In the genomic region with DNA sequence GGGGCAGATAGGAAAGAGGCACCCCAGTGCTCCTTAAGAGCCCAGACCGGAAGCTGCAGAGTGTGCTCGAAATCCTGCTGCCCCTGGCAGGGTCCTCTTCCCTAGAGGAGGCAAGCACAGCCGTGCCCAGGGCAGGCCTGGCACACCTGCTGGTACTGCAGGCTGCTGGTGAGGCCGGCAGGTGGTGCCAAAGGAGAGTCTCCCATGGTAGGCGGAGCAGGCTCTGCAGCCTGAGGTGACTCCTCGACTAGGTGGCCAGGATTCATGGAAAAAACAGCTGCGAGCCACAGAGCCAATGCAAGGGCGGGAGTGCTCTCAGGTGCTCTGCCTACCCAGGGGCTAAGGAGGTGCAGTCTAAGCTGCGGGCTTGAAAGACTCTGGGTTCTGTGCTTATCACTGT, we compare ENCODE assay signal across 9 mouse cellular contexts. TPM values are rescaled to one million over a fixed set of nuclear protein-coding genes. Genes with fewer than 3 reads are reported as not detected.
DNase-seq lines count a peak whose midpoint lies in the region; ATAC-seq lines count a peak whose summit lies in the region.
"Had no signal": no experiment of that assay in that cellular context is flagged by ENCODE, and none has a peak within 500 bp of the region (broad histone marks: within the 10 kb centered on the region; RNA-seq: fewer than 3 reads in every experiment).

No protein-coding gene starts in this region.

- ATAC-seq in hindbrain, embryonic 14.5 days (ENCODE audit: low FRiP score) = no peak

- no peaks in the 10 kb centered on the region for H3K4me1 ChIP-seq in hindbrain, embryonic 14.5 days (replicated peaks; ENCODE audit: control insufficient read depth, insufficient read depth, low read length)

- WGBS in hindbrain, embryonic 14.5 days = 52% methylated on average over 9 of the region's 9 CpGs

- H3K4me3 ChIP-seq in hindbrain, embryonic 14.5 days (replicated peaks; ENCODE audit: low read length) = no peak overlapping the region
- H3K4me3 ChIP-seq: liver, embryonic 13.5 days had no signal

- no peak overlapping the region for H3K27ac ChIP-seq in hindbrain, embryonic 14.5 days
- H3K27ac ChIP-seq: liver, embryonic 13.5 days had no signal

- no peak overlapping the region for H3K9ac ChIP-seq in hindbrain, embryonic 14.5 days
- H3K9ac ChIP-seq: liver, embryonic 13.5 days had no signal

- 0 out of 2 replicates have a peak, but pooled peaks cover 4% of the 10 kb centered on the region for H3K36me3 ChIP-seq in hindbrain, embryonic 14.5 days (replicated peaks; ENCODE audit: control insufficient read depth, insufficient read depth)

- H3K27me3 ChIP-seq in hindbrain, embryonic 14.5 days (ENCODE audit: control insufficient read depth, insufficient read depth, low read length) = no peaks in the 10 kb centered on the region
- H3K27me3 ChIP-seq: liver, embryonic 13.5 days had no signal

- no peaks in the 10 kb centered on the region for H3K9me3 ChIP-seq in hindbrain, embryonic 14.5 days (ENCODE audit: control insufficient read depth, low read length)
- H3K9me3 ChIP-seq: liver, embryonic 13.5 days had no signal

- no peak overlapping the region for H3K4me2 ChIP-seq in hindbrain, embryonic 14.5 days (replicated peaks)
- H3K4me2 ChIP-seq: liver, embryonic 13.5 days had no signal

- peak; percentile 29 to 46 for DNase-seq in layer of hippocampus, postnatal 10 days (ENCODE audit: low spot score in 2 of 2)
- no peak for DNase-seq in layer of hippocampus, postnatal 36 days
- peak; percentile 34 for DNase-seq in T-cell, adult 2 months (ENCODE audit: low spot score)
- DNase-seq in cerebellum, postnatal 25 days = peak; percentile 85 to 89
- DNase-seq in kidney, adult 8-10 months = peak; percentile 60 to 71
- peak; percentile 49 for DNase-seq in lung, postnatal 14 days
- DNase-seq in thymus, postnatal 25 days = peak; percentile 57
- DNase-seq in hindbrain, embryonic 14.5 days (ENCODE audit: low spot score) = no peak
- DNase-seq: liver, embryonic 13.5 days had no signal

RNA-seq across cellular contexts. Expression of a gene that starts 10.4 kb away (rescaled TPM):
- total RNA-seq in layer of hippocampus, postnatal 10 days (2021) = under 1 TPM in 1 of 2 experiments, not detected in 1; 0.31 TPM
- total RNA-seq in layer of hippocampus, postnatal 36 days (2021) = under 1 TPM in 1 of 2 experiments, not detected in 1; 0.35 TPM
- 0.98 and 1.0 TPM in 2 replicates for polyA plus RNA-seq in hindbrain, embryonic 14.5 days (2014; fragmentation: Nextera tagmentation; extraction: Ambion mirVana)

RNA-seq across cellular contexts. Expression of a gene that starts 10.6 kb away (rescaled TPM):
- 100 to 1,000 TPM; 129 to 149 TPM for total RNA-seq in layer of hippocampus, postnatal 10 days (2021)
- 100 to 1,000 TPM; 159 to 164 TPM for total RNA-seq in layer of hippocampus, postnatal 36 days (2021)
- 110 and 118 TPM in 2 replicates for polyA plus RNA-seq in hindbrain, embryonic 14.5 days (2014; fragmentation: Nextera tagmentation; extraction: Ambion mirVana)

RNA-seq across cellular contexts. Expression of a gene that starts 28.1 kb away (rescaled TPM):
- total RNA-seq in layer of hippocampus, postnatal 10 days (2021) = 1 to 10 TPM; 5.6 to 6.2 TPM
- total RNA-seq in layer of hippocampus, postnatal 36 days (2021) = 1 to 10 TPM; 7.2 to 8.4 TPM
- polyA plus RNA-seq in hindbrain, embryonic 14.5 days (2014; fragmentation: Nextera tagmentation; extraction: Ambion mirVana) = 3.4 and 4.0 TPM in 2 replicates

RNA-seq across cellular contexts. Expression of a gene that starts 30.0 kb away (rescaled TPM):
- total RNA-seq in layer of hippocampus, postnatal 10 days (2021) = under 1 TPM in 1 of 2 experiments, not detected in 1; 0.62 TPM
- total RNA-seq in layer of hippocampus, postnatal 36 days (2021) = under 1 TPM in 1 of 2 experiments, not detected in 1; 0.90 TPM
- 0.70 TPM in 1 of 2 replicates, not detected in the other for polyA plus RNA-seq in hindbrain, embryonic 14.5 days (2014; fragmentation: Nextera tagmentation; extraction: Ambion mirVana)

RNA-seq across cellular contexts. Expression of a gene that starts 30.8 kb away (rescaled TPM):
- 10 to 100 TPM; 24.9 to 34.2 TPM for total RNA-seq in layer of hippocampus, postnatal 10 days (2021)
- total RNA-seq in layer of hippocampus, postnatal 36 days (2021) = 10 to 100 TPM; 10.4 to 16.2 TPM
- polyA plus RNA-seq in hindbrain, embryonic 14.5 days (2014; fragmentation: Nextera tagmentation; extraction: Ambion mirVana) = 31.5 and 38.6 TPM in 2 replicates

Comparison
In these comparisons a context has a peak if more than half of its experiments do, and no peak if none do; other contexts are left out.
1. DNase-seq: peak in layer of hippocampus, postnatal 10 days (2 of 2), T-cell, adult 2 months (single experiment), cerebellum, postnatal 25 days (2 of 2), kidney, adult 8-10 months (2 of 2), lung, postnatal 14 days (single experiment) and thymus, postnatal 25 days (single experiment); none in layer of hippocampus, postnatal 36 days (0 of 2) and hindbrain, embryonic 14.5 days (single experiment).